Mouse (Mus musculus) spleen, postnatal 14 days (tissue): ENCODE results near the gene Kdelr1.

Experiments used
- DNase-seq, 2 experiments: peaks; one replicate each; pipeline ENCODE4 v3.0.0; 2021 to 2022; ENCODE audit warnings: low spot score in 2 of 2

Kdelr1 gene

GRCm38 (mm10) chr7:45872624-45873023 is at the start of gene Kdelr1:
Gene Kdelr1 (plus strand): TSS chr7:45872772.
- DNase-seq, result peak; percentile 82 to 90

GRCm38 (mm10) chr7:45824598-45824997 is 48.0 kb upstream of the Kdelr1 start, which contains the start of gene Kcnj14:
Gene Kcnj14 (minus strand): TSS chr7:45824782.
- DNase-seq, result no peak

GRCm38 (mm10) chr7:45826631-45827030 is 45.9 kb upstream of the Kdelr1 start:
- no peak for DNase-seq

GRCm38 (mm10) chr7:45830427-45831127 is 42.0 kb upstream of the Kdelr1 start, which contains the start of gene Grwd1:
Gene Grwd1 (minus strand): TSS chr7:45830944.
- DNase-seq, result peak; percentile 51 to 68

- no peak for DNase-seq
These were observed 41.4 kb upstream of the Kdelr1 start for GRCm38 (mm10) chr7:45831128-45831525.

- no peak for DNase-seq
These were observed 40.1 kb upstream of the Kdelr1 start for GRCm38 (mm10) chr7:45832428-45832827.

- DNase-seq, result no peak
These were observed 39.3 kb upstream of the Kdelr1 start for GRCm38 (mm10) chr7:45833148-45833790.

- no peak for DNase-seq
These were observed 38.6 kb upstream of the Kdelr1 start for GRCm38 (mm10) chr7:45833924-45834323.

- DNase-seq, result no peak
These were observed 29.4 kb upstream of the Kdelr1 start for GRCm38 (mm10) chr7:45842950-45843744.

- no peak for DNase-seq
These were observed 24.0 kb upstream of the Kdelr1 start for GRCm38 (mm10) chr7:45848447-45849027.

GRCm38 (mm10) chr7:45850661-45851060 is 21.9 kb upstream of the Kdelr1 start:
- no peak for DNase-seq

- DNase-seq, result no peak
These were observed 19.5 kb upstream of the Kdelr1 start for GRCm38 (mm10) chr7:45853089-45853488.

GRCm38 (mm10) chr7:45856950-45857901 is 15.3 kb upstream of the Kdelr1 start:
- DNase-seq, result no peak

GRCm38 (mm10) chr7:45859008-45859407 is 13.6 kb upstream of the Kdelr1 start:
- no peak for DNase-seq

GRCm38 (mm10) chr7:45862804-45863203 is 9.8 kb upstream of the Kdelr1 start:
- no peak for DNase-seq

- no peak for DNase-seq
These were observed 8.1 kb upstream of the Kdelr1 start for GRCm38 (mm10) chr7:45864435-45864834.

- DNase-seq, result peak; percentile 73 to 89
These were observed 6.4 kb upstream of the Kdelr1 start for GRCm38 (mm10) chr7:45865925-45866910.

GRCm38 (mm10) chr7:45867871-45868270 is 4.7 kb upstream of the Kdelr1 start:
- DNase-seq, result no peak

GRCm38 (mm10) chr7:45869107-45869670 is 3.4 kb upstream of the Kdelr1 start:
- no peak for DNase-seq
